Comparison of ENCODE assay signal across 21 mouse cellular contexts in the genomic region with DNA sequence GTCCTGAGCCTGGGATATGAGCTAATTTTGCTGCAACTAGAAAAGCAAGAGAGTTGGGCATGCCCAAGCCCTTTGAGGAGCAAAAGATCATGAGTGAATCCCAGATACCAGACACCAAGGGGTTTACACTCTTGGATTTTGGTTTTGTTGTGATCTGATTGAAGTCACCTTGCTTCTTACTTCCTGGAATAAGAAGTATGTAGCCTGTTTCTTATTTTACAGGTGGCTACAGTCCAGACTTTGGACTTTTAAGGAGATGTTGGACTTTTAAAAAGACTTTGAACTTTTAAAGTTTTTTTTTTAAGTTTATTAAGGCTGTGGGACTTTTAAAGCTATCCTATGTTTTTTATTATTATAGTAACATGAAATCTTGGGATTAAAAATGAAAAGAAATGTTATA.
"Had no signal": no experiment of that assay in that cellular context is flagged by ENCODE, and none has a peak within 500 bp of the region (broad histone marks: within the 10 kb centered on the region; RNA-seq: fewer than 3 reads in every experiment).

No protein-coding gene starts in this region.

- DNase-seq: forebrain, postnatal 0 days; gastrocnemius, postnatal 14 days; gastrocnemius, postnatal 36 days; heart, adult 2 months; heart, postnatal 14 days; heart, postnatal 36 days; kidney, adult 18-20 months; kidney, postnatal 10 days; layer of hippocampus, adult 9-11 months; layer of hippocampus, postnatal 36 days; left cerebral cortex, postnatal 4 days had no signal

- H3K4me2 ChIP-seq: heart, embryonic 11.5 days; heart, embryonic 13.5 days; heart, embryonic 15.5 days; hindbrain, embryonic 13.5 days; hindbrain, embryonic 15.5 days; limb, embryonic 12.5 days; limb, embryonic 15.5 days; liver, embryonic 12.5 days had no signal

- H3K4me3 ChIP-seq: heart, adult 2 months; heart, embryonic 13.5 days; heart, embryonic 15.5 days; hindbrain, embryonic 13.5 days; hindbrain, embryonic 15.5 days; limb, embryonic 12.5 days; limb, embryonic 15.5 days; liver, embryonic 12.5 days had no signal

- ATAC-seq: forebrain, postnatal 0 days; hindbrain, postnatal 0 days; liver, embryonic 12.5 days had no signal

- H3K9ac ChIP-seq: forebrain, postnatal 0 days; heart, embryonic 13.5 days; heart, embryonic 15.5 days; hindbrain, embryonic 13.5 days; hindbrain, embryonic 15.5 days; limb, embryonic 12.5 days; limb, embryonic 15.5 days; liver, embryonic 12.5 days; liver, embryonic 14.5 days had no signal

- H3K27ac ChIP-seq: heart, adult 2 months; heart, embryonic 13.5 days; heart, embryonic 15.5 days; hindbrain, embryonic 13.5 days; hindbrain, embryonic 15.5 days; hindbrain, postnatal 0 days; limb, embryonic 12.5 days; limb, embryonic 15.5 days; liver, embryonic 12.5 days; liver, embryonic 14.5 days had no signal

- H3K27me3 ChIP-seq: heart, embryonic 13.5 days; heart, embryonic 15.5 days; hindbrain, embryonic 13.5 days; hindbrain, embryonic 15.5 days; limb, embryonic 12.5 days; limb, embryonic 15.5 days; liver, embryonic 12.5 days had no signal

- H3K9me3 ChIP-seq: heart, embryonic 15.5 days; hindbrain, embryonic 13.5 days; hindbrain, embryonic 15.5 days; limb, embryonic 15.5 days; liver, embryonic 12.5 days had no signal

- H3K36me3 ChIP-seq: heart, embryonic 13.5 days; heart, embryonic 15.5 days; hindbrain, embryonic 13.5 days; hindbrain, embryonic 15.5 days; limb, embryonic 12.5 days; limb, embryonic 15.5 days; liver, embryonic 12.5 days had no signal

- H3K4me1 ChIP-seq: heart, embryonic 13.5 days; heart, embryonic 15.5 days; hindbrain, embryonic 13.5 days; hindbrain, embryonic 15.5 days; limb, embryonic 12.5 days; liver, embryonic 12.5 days had no signal
